Mouse (Mus musculus) liver, embryonic 15.5 days (tissue): Measurements from ENCODE around the gene Robo2. TPM values are rescaled to one million over a fixed set of nuclear protein-coding genes. Genes with fewer than 3 reads are reported as not detected.

Source experiments
- ATAC-seq: fragments of 200-750 bp; cut with Nextera tagmentation; 2 replicates; pipeline ENCODE4 v1.8.0; 2017; ENCODE audit warnings: moderate number of reproducible peaks, mild to moderate bottlenecking, moderate library complexity; ENCODE audit not compliant: insufficient read depth
- H3K27ac ChIP-seq: fragments of 300-500 bp; sonication (generic); replicated peaks from 2 replicates; pipeline ENCODE4 v1.5.1; 2015; ENCODE audit warnings: mild to moderate bottlenecking, inconsistent platforms
- H3K27me3 ChIP-seq: fragments of 300-500 bp; sonication (generic); 2 replicates; pipeline ENCODE4 v1.6.1; 2015; ENCODE audit warnings: mild to moderate bottlenecking, inconsistent platforms
- H3K36me3 ChIP-seq: fragments of 300-500 bp; sonication (generic); replicated peaks from 2 replicates; pipeline ENCODE4 v1.6.1; 2015; ENCODE audit warnings: moderate library complexity, mild to moderate bottlenecking, inconsistent platforms
- H3K4me1 ChIP-seq: fragments of 300-500 bp; sonication (generic); replicated peaks from 2 replicates; pipeline ENCODE4 v1.6.1; 2015; ENCODE audit warnings: inconsistent platforms
- H3K4me2 ChIP-seq: fragments of 300-500 bp; sonication (generic); 2 replicates; pipeline ENCODE4 v1.6.1; 2015; ENCODE audit warnings: moderate library complexity, mild to moderate bottlenecking, inconsistent platforms
- H3K4me3 ChIP-seq: fragments of 300-500 bp; sonication (generic); replicated peaks from 2 replicates; pipeline ENCODE4 v1.5.1; 2015; ENCODE audit warnings: mild to moderate bottlenecking, inconsistent platforms
- H3K9ac ChIP-seq: fragments of 300-500 bp; sonication (generic); 2 replicates; pipeline ENCODE4 v1.6.1; 2015; ENCODE audit warnings: moderate library complexity, mild to moderate bottlenecking, inconsistent platforms
- H3K9me3 ChIP-seq: fragments of 300-500 bp; sonication (generic); replicated peaks from 2 replicates; pipeline ENCODE4 v1.6.1; 2016; ENCODE audit warnings: inconsistent platforms
- WGBS: fragments of 180-500 bp; shearing (Covaris S2); methylation state at CpG from one replicate; pipeline ENCODE4 v1.1.7; 2015; ENCODE audit warnings: mixed read lengths; ENCODE audit not compliant: insufficient replicate concordance; 5-methylcytosine and 5-hydroxymethylcytosine counted together
- polyA plus RNA-seq: library from polyadenylated mRNA; unstranded; fragments of >200 nt; fragmentation: Nextera tagmentation; extraction: Ambion mirVana; gene quantifications from 2 replicates; pipeline ENCODE4 v1.2.1, GENCODE M21; 2015

The Robo2 gene
- polyA plus RNA-seq, 1 experiment from 2014 or later: 2.8 TPM

DNA sequence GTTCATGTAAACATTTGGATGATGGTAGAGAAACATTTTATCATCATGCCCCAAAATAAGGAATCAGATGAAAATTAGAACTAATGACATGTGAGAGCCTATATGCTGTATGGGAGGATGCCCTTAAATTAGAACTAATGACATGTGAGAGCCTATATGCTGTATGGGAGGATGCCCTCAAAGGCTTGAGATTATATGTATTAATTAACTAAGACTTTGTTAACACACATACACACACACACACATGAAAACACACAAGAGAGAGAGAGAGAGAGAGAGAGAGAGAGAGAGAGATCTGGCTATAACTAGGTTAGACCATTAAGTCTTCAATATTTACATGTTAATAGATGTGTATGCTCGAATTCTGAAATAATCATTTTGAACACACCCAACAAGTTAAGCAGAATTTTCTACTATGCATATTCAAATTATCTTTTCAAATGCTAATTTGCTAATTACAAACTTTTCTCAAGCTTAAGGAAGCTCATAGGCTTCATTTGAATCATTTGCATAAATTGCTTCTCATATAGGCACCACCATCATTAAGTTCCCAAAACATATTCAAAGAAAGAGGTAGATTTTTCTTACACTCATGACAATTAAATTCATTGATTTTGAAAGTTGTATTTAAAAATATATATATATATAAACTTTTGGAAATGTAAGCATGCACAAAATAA is 211.5 kb downstream of the Robo2 start:
- H3K27me3 ChIP-seq: no peaks in the 10 kb centered on the region
- H3K4me3 ChIP-seq: no peak overlapping the region
- no peak for ATAC-seq
- H3K4me2 ChIP-seq: no peak overlapping the region
- H3K9ac ChIP-seq: no peak overlapping the region
- WGBS: 30% methylated on average over 1 of the region's 1 CpGs
- no peaks in the 10 kb centered on the region for H3K4me1 ChIP-seq
- no peak overlapping the region for H3K27ac ChIP-seq
- H3K36me3 ChIP-seq: no peaks in the 10 kb centered on the region
- H3K9me3 ChIP-seq: no peaks in the 10 kb centered on the region

DNA sequence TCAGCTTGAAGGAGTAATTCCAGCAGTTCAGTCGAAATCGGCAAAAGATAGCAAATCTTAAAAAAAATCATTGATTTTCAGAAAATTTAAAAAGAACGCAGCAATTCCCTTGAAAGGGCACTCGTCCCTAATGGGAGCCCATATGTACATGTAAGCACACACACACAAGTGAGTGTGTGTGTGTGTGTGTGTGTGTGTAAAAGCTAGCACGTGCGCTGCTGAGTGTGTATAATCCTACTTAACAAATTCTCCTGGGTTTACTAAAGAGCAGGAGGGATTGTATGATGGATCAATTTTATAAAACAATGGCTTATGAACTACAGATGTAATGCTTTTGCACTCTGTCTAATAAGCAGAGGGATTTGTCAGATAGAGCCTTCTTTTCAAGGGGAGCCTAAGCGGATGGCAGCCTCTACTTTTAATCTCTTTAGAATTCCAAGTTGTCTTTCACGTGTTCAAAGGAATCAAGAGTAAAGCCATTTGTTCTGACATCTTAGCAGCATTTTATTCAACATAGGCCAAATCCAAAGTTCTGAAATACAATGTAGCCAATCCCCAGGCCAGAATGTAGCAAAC is 218.6 kb downstream of the Robo2 start:
- H3K4me2 ChIP-seq: no peak overlapping the region
- no peak overlapping the region for H3K27ac ChIP-seq
- no peak overlapping the region for H3K9ac ChIP-seq
- H3K9me3 ChIP-seq: no peaks in the 10 kb centered on the region
- no peaks in the 10 kb centered on the region for H3K27me3 ChIP-seq
- H3K4me3 ChIP-seq: no peak overlapping the region
- no peak for ATAC-seq
- no peaks in the 10 kb centered on the region for H3K4me1 ChIP-seq
- H3K36me3 ChIP-seq: no peaks in the 10 kb centered on the region
- 67% methylated on average over 8 of the region's 8 CpGs for WGBS

DNA sequence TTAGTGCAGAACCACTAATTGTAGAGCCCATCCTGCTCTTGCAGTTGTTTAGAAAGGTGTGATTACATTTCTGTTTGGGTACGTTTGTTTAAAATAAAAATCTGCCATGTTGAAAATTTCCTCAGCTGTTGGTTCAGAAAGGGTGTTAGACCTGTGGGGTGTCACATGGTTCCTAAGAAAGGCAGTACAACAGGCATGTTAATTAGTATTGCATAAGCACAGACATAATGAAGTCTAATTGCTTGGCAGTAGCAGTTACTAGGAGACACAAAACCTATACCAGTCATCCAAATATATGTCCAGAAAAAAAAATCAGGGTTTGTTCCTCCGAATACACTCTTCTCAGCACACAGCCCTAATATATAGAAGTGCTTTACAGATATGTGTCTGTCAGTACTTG is 220.0 kb downstream of the Robo2 start:
- Histone ChIP-seq H3K9ac (no peak overlapping the region), H3K27ac (no peak overlapping the region), H3K9me3 (no peaks in the 10 kb centered on the region), H3K4me3 (no peak overlapping the region), H3K4me2 (no peak overlapping the region), H3K4me1 (no peaks in the 10 kb centered on the region), H3K36me3 (no peaks in the 10 kb centered on the region), H3K27me3 (no peaks in the 10 kb centered on the region)
- ATAC-seq: no peak
- WGBS: 54% methylated on average over 2 of the region's 2 CpGs

DNA sequence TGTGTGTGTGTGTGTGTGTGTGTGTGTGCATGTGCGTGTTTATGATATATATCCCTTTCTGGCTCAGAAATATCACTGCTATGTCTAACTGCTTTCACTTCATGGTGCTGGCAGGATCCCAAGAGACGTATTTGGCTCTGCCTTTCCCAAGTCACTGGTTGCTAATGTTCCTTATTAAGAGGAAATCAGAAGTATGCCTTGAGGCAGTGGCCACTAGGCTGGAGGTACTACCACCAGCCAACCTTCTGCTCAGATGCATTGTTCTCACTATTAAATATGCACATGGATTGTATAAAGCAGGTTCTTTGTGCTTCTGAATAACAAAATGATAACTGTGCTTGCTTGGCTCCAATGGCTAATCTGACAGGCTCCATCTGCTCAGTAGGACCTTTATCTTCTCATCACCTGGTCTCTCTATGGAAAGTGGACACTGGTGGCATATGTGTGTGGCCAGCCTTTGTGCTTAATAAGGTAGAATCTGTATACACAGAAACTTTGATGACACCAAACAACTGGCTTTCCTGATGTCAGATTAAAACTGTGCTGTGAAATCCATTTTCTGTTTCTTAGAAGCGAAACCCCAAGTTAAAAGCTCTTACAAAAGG is 229.0 kb downstream of the Robo2 start:
- Histone ChIP-seq H3K4me2 (no peak overlapping the region), H3K4me1 (no peaks in the 10 kb centered on the region), H3K27ac (no peak overlapping the region), H3K9me3 (no peaks in the 10 kb centered on the region), H3K9ac (no peak overlapping the region), H3K36me3 (no peaks in the 10 kb centered on the region), H3K27me3 (no peaks in the 10 kb centered on the region), H3K4me3 (no peak overlapping the region)
- ATAC-seq: no peak
- WGBS: 55% methylated on average over 3 of the region's 3 CpGs

DNA sequence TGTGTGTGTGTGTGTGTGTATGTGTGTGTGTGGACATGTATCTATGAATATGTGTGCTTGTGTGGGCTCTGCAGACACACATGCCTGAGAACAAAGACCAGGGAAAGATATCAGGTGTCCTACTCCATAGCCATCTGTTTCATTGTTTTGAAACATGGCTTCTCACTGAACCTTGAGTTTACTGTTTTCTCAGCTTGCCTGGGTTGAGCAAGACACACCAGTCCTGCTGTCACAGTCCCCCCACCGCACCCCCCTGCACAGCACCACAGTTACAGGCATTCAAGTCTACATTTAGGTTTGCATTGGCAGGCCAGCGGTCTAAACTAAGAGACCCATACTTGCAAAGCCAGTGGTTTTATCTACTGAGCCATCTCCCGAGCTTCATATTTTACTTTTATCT is 239.0 kb downstream of the Robo2 start:
- no peak for ATAC-seq
- no peaks in the 10 kb centered on the region for H3K27me3 ChIP-seq
- H3K27ac ChIP-seq: no peak overlapping the region
- H3K4me3 ChIP-seq: no peak overlapping the region
- no peak overlapping the region for H3K9ac ChIP-seq
- H3K9me3 ChIP-seq: no peaks in the 10 kb centered on the region
- no peaks in the 10 kb centered on the region for H3K4me1 ChIP-seq
- WGBS: 60% methylated on average over 3 of the region's 3 CpGs
- H3K36me3 ChIP-seq: no peaks in the 10 kb centered on the region
- no peak overlapping the region for H3K4me2 ChIP-seq

DNA sequence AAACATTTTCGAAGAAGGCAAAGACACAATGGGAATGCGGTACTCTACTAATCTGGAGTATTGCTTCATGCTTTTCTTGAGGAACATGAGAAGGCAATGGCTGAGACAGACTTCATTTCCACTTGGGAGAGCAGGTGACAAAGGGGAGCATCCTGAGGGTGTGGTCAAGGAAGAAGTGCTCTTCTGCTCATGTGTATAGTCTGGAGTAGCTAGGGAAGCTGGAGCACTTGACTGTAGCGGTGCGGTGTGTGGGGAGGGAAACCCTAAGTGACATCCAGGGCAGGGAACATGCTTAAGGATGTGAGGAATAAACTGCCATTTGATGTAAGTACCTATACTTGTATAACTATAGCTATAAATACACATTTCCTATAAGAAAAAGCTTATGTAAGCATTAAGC is 242.0 kb downstream of the Robo2 start:
- WGBS: 82% methylated on average over 4 of the region's 4 CpGs
- no peak for ATAC-seq
- H3K9me3 ChIP-seq: no peaks in the 10 kb centered on the region

DNA sequence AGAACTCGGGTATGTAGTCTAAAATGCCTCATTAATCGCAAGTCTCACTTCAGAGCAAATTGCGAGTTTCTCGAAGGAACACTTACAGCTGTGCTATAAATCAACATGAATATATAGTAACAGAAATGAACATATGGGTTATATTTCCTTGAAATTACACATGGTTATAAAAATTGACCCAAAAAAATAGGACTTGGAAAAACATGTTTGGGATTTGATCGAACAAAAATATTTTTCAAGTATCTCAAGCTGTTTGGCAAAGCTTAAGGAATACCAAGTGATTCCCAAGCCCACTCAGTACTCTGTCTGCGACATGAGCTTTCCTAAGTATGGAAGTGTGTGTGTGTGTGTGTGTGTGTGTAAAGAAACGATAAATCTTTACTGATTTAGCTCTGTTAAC is 242.5 kb downstream of the Robo2 start:
- Histone ChIP-seq H3K27me3 (no peaks in the 10 kb centered on the region), H3K9ac (no peak overlapping the region), H3K9me3 (no peaks in the 10 kb centered on the region), H3K4me3 (no peak overlapping the region), H3K27ac (no peak overlapping the region), H3K4me1 (no peaks in the 10 kb centered on the region), H3K36me3 (no peaks in the 10 kb centered on the region), H3K4me2 (no peak overlapping the region)
- no peak for ATAC-seq
- WGBS: 53% methylated on average over 7 of the region's 7 CpGs

More for the DNA sequence above, 242.0 kb downstream of the Robo2 start:
- H3K27me3 ChIP-seq: no peaks in the 10 kb centered on the region
- no peaks in the 10 kb centered on the region for H3K36me3 ChIP-seq
- no peak overlapping the region for H3K4me3 ChIP-seq
- H3K9ac ChIP-seq: no peak overlapping the region
- H3K4me1 ChIP-seq: no peaks in the 10 kb centered on the region
- H3K27ac ChIP-seq: no peak overlapping the region
- H3K4me2 ChIP-seq: no peak overlapping the region

DNA sequence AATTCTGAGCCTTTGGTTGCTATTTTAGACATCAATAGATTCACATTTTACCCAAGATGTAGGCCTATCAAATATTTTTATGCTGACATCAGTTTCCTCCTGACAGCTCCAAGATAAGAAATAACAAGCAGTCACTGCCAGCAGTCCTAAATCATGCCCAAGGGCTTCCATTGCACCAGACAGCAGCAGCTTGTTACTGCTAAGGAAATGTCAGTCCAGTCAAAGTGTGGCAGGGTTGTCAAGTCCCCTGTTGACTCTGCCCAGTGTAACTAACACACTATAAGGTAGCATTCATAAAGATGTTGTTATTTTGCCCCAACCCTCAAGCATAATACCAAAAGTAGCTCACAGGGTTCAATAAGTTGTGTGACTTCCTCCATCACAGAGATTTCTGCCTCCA is 243.8 kb downstream of the Robo2 start:
- Histone ChIP-seq H3K4me3 (no peak overlapping the region), H3K4me2 (no peak overlapping the region), H3K9ac (no peak overlapping the region), H3K27ac (no peak overlapping the region), H3K27me3 (no peaks in the 10 kb centered on the region), H3K4me1 (no peaks in the 10 kb centered on the region), H3K36me3 (no peaks in the 10 kb centered on the region), H3K9me3 (no peaks in the 10 kb centered on the region)
- no peak for ATAC-seq

DNA sequence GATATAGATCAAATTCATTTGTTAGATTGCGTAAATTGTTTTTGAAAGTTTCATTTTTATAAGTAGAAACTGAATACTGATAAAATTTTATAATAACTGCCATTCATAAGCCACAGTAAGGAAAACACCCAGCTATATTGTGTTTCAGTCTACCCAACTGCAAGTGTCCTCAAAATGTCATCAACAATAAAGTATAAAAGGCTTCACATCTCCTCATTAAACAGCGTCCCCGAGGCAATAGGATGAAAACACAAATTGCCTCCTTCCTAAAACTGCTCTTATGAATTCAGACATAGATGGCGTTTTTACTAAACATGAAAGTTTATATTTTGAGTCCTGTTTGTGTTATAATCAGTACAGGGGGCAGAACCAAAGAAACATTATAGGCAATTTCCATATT is 249.6 kb downstream of the Robo2 start:
- no peak for ATAC-seq
- H3K9me3 ChIP-seq: no peaks in the 10 kb centered on the region
- no peaks in the 10 kb centered on the region for H3K36me3 ChIP-seq
- 64% methylated on average over 4 of the region's 4 CpGs for WGBS
- no peaks in the 10 kb centered on the region for H3K27me3 ChIP-seq
- H3K4me3 ChIP-seq: no peak overlapping the region
- H3K27ac ChIP-seq: no peak overlapping the region
- no peak overlapping the region for H3K9ac ChIP-seq
- H3K4me2 ChIP-seq: no peak overlapping the region
- no peaks in the 10 kb centered on the region for H3K4me1 ChIP-seq

DNA sequence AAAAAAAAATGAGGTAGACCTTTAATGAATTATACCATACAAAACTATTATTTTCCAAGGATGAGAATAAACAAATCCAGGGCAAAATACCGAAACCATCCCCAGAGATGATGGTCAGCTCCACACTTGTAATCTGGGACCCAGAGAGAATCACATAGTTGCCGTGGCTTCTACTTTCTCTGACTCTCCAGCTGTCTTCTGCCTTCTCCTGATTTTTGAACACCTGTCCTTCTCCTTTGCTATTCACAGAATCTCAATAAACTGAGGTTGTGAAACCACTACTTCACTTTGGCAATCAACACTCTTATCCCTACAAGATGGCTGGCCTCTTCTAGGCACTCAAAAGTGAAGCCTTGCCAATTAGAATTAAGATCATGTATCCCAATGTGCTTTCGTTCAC is 252.4 kb downstream of the Robo2 start:
- no peak for ATAC-seq
- H3K4me3 ChIP-seq: no peak overlapping the region
- no peak overlapping the region for H3K9ac ChIP-seq
- no peak overlapping the region for H3K27ac ChIP-seq
- H3K36me3 ChIP-seq: no peaks in the 10 kb centered on the region
- no peaks in the 10 kb centered on the region for H3K27me3 ChIP-seq
- no peak overlapping the region for H3K4me2 ChIP-seq
- H3K9me3 ChIP-seq: no peaks in the 10 kb centered on the region
- no peaks in the 10 kb centered on the region for H3K4me1 ChIP-seq
- 64% methylated on average over 3 of the region's 3 CpGs for WGBS

DNA sequence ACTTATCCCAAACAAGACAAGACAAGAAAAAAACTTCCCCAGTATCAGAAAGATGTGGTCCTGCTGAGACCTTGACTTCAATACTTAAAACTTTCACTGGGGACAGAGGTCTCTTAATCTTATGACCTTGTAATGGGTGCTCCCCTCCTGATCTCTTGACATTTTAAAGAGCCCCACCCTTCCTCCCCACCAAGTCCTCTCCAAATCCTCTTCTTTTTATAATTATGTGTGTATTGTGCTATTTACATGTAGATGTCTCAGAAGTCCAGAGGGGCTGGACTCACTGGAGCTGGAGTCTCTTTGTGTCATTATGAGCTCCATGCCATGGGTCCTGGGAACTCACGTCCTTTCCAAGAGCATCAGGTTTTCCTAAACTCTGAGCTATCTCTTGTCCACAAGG is 275.4 kb downstream of the Robo2 start:
- Histone ChIP-seq H3K4me2 (no peak overlapping the region), H3K4me1 (no peaks in the 10 kb centered on the region), H3K9ac (no peak overlapping the region), H3K27ac (no peak overlapping the region), H3K27me3 (no peaks in the 10 kb centered on the region), H3K36me3 (no peaks in the 10 kb centered on the region), H3K4me3 (no peak overlapping the region), H3K9me3 (no peaks in the 10 kb centered on the region)
- WGBS: 69% methylated on average over 1 of the region's 1 CpGs
- no peak for ATAC-seq

DNA sequence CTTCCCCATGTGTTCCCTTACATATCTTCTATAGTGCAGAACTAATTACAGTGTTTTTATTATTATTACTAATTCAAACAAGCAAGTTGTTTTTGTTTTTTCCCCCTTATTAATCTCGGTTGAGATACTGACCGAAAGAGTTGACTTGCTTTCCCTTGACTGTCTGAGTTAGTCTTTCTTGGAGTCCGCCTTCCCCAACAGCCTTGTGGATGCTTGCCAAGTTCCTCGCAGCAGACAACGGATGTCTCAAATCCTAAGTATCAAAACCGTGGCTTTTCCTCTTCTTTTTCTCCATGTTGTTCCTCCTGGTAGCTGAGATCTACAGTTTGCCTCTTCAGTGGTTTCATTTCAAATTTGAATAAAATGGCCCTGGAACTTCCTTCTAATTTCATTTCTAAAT is 278.8 kb downstream of the Robo2 start:
- Histone ChIP-seq H3K27ac (no peak overlapping the region), H3K4me3 (no peak overlapping the region), H3K36me3 (no peaks in the 10 kb centered on the region), H3K4me2 (no peak overlapping the region), H3K27me3 (no peaks in the 10 kb centered on the region), H3K9ac (no peak overlapping the region), H3K9me3 (no peaks in the 10 kb centered on the region), H3K4me1 (no peaks in the 10 kb centered on the region)
- 65% methylated on average over 6 of the region's 6 CpGs for WGBS
- no peak for ATAC-seq
